Mouse (Mus musculus): Measurements from ENCODE around the gene Lmcd1. TPM values are rescaled to one million over a fixed set of nuclear protein-coding genes. Genes with fewer than 3 reads are reported as not detected.

The Lmcd1 gene
- polyA plus RNA-seq, 1 experiment = 7.3 TPM

DNA sequence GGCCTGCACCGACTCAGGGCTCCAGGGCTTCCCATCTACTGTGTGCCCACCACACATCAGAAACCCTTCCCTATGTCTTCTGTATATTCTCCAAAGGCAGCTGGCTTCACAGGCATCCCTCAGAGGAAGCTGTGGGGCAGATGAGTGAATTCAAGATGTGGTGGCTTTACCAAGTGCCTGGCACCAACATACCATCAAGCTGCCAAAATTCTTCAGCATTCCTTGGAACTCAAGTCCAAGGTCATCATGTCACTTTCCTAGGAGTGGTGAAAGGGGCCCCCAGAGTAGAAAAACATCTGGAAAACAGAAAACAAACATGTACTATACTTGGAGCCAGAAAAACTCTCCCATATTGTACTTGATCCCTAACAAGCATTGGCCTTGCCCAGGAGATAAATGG, 85.8 kb downstream of the Lmcd1 start:
- DNase-seq (ENCODE audit: low read depth) = no peak

DNA sequence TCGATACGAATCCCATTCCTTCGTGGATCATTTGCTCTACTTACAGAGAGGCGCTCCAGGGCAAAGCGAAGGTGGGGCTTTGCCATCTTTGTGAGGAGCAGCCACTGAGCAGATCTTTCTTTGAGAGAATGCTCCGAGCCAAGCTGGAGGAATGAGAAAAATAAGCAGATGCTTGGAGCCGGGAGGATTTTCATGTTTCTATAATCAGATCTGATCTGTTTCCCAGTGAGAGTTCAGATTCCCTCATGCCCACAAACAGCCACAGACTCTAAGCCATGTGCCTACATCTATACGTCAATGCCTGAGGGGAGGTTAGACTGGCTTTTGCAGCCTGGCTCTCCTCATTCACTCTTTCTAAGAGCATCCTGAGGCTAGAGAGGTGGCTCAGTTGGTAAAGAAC, 87.1 kb downstream of the Lmcd1 start:
- DNase-seq (ENCODE audit: low read depth) = no peak

DNA sequence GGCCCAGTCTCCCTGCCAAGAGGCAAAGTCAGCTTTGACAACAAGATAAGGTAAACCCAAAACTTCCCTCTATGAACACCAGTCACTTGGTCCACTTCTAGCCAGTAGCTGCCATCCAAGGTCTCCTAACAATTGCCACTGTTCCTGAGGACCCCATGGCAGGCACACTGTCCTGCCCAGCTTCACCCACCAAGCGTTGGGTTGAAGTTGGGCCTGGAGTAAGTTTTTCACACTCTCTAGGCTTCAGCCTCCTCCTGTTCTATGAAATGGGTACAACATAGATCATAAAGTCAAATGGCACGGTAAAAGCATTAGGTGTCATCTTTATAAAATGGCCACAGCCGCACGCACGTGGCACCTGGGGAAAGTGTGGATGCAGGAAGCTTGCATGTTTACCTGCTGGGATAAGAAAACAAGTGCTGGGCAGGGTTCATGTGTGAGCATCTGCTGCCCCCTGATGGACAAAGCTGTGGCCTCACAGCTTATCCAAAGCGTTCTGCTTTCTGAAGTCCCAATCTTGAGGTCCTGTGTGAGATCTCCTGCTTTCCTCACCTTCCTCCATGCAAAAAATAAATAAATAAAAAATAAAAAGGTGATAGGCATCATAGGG, 88.9 kb downstream of the Lmcd1 start:
- no peak for DNase-seq (ENCODE audit: low read depth)

DNA sequence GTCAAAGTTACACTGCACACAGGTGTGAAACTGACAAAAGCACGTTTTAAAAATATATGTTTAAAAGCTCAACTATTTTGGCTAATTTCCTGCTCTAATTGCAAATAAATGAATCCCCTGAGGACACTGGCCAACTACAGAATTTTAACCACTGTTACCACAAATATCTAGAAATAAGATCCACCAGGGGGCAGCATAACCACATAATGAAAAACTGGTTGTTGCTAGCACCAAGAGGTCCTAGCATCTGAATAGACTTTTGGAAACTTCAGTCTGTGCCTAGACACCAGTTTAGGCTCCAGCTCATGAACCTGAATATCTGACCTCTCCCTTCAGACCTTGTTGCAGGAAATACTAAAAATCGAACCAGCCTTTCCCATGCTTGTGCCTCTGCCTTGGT, 91.0 kb downstream of the Lmcd1 start:
- no peak for DNase-seq (ENCODE audit: low read depth)

DNA sequence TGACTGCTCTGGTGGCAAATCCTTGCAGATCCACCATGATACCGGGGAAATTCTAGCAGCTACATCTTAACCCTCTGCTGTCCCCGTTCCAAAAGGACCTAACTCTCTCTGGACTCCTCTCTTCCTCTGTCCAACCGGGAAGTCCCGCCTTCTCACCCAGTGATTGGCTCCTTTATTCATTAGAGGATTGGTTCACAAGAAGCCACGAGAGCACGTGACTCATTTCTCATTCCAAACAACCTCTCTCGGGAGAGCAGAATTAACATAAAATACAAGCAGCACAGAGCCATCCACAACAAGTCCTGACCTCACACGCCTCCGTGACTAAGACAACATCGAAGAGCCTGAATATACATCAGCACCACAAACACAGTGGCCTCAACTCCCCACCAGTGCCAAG, 91.7 kb downstream of the Lmcd1 start:
- no peak for DNase-seq (ENCODE audit: low read depth)

DNA sequence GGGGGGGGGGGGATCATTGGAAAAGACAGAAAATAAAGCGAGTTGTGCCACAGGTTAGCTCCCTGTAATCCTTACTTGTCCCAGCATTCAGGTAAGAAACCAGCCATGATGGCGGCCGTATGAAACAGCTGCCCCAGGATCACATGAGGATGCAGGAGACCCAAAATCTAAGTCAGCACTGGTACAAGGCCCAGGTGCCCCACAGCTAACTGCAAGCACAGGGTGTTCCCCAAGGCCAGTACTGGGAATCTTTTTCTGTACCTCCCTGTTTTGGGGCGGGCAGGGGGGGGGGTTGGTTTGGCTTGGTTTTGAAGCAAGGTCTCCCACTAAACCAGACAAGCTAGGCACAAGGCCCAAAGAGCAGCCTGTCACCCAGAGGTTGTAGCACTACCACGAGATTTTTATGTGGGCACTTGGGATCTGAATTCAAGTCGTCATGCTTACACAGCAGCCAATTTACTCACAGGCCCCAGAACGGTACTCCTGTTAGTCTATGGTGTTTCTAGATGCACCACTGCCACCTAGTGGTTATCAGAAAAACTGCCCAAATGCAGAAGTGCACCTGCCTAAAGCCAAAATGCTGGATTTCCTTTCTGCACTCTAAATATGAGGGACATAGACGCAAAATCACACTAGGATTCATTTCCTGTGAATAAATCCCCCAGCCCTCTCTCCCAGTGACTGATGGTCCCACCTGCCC, 100.5 kb downstream of the Lmcd1 start:
- no peak for DNase-seq (ENCODE audit: low read depth)

DNA sequence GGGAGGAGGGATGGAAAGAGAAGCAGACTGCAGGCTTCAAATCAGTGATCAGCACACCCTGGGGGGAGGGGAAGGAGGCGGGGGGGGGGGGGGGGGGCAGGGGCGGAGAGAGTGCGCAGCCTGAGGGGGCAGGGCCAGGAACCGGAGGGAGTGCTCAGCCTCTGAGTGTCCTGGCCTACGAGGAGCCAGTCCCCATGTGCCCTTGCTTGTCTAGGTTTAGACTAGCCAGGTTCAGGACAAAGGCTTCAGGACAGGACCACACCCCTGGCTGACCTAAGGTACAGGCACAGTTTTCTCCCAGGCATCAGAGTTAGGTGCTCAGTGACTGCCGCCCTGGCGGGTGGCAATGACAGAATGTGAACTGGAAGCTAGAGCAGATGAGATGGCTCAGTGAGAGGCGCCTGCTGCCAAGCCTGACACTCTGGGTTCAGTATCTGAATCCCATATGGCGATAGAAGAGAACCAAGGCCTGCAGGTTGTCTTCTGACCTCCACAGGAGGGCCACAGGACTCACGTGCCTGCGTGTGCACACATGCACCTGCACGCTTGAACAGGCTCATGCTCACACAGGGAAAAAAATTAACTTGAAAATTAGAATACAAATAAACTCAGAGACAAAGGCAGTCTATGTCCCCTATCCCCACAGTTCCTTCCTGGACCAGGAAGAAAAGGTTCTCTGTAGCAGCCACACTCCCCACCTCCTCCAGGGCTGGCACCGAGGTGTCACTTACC, 102.3 kb downstream of the Lmcd1 start:
- DNase-seq (ENCODE audit: low read depth) = no peak

DNA sequence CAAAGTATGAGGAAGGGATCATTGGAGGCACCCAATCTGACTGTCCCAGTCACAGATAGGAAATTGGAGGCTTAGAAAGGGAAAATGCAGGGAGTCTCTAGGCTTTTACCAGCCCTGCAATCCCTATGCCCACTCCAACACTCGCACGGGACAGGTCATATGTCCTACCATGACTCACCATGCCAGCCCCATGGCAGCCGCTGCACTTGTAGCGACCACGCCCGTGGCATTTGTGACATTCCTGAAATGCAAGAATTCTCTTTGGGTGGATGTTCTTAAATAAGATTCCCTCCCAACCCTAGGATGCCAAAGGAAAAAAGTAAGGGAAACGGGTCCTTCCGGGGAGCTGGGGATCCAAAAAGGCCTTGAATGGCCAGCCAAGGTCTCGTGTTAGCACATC, 105.5 kb downstream of the Lmcd1 start:
- DNase-seq (ENCODE audit: low read depth) = no peak

Other genes starting within 250 kb of the Lmcd1 start
- 2.7 and 3.3 TPM in 2 replicates for gene Ssu2, start 114.3 kb downstream of the Lmcd1 start, polyA plus RNA-seq (2012; rRNA removed)
- gene Cav3, start 185.7 kb downstream of the Lmcd1 start, polyA plus RNA-seq (2012; rRNA removed) = 5.3 and 5.9 TPM in 2 replicates
- 31.3 and 45.0 TPM in 2 replicates for gene Oxtr, start 216.2 kb downstream of the Lmcd1 start, polyA plus RNA-seq (2012; rRNA removed)

Data from gonadal fat pad, adult 2 months (tissue).